Mouse (Mus musculus) heart, embryonic 14.5 days (tissue): ENCODE results near the gene Zfp961. TPM values are rescaled to one million over a fixed set of nuclear protein-coding genes. Genes with fewer than 3 reads are reported as not detected.
A peak's percentile ranks its signal among the peaks of the same experiment; 100 is the strongest.
"Not testable (repeated sequence)": the region's sequence is repeated elsewhere in the genome, so short reads cannot be mapped to it uniquely, and the experiment has no call there.

Experiments
- ATAC-seq: fragments of 200-750 bp; cut with Nextera tagmentation; 2 replicates; pipeline ENCODE4 v1.8.0; 2017; ENCODE audit warnings: low read depth, moderate TSS enrichment; ENCODE audit not compliant: insufficient number of reproducible peaks, insufficient read depth, low FRiP score
- H3K27ac ChIP-seq, 2 experiments: fragments of 200-500 bp in 1 of 2; fragments of 300-500 bp in 1 of 2; sonication (generic) in 1 of 2; replicated peaks in 1 of 2; 2 replicates each; pipeline ENCODE4 v1.5.1; 2012 to 2014; ENCODE audit warnings: low read depth in 2 of 2, low read length in 2 of 2, control low read depth in 1 of 2, mild to moderate bottlenecking in 1 of 2, mixed read lengths in 1 of 2; ENCODE audit not compliant: control insufficient read depth in 1 of 2, insufficient read depth in 1 of 2
- H3K27me3 ChIP-seq: fragments of 300-500 bp; sonication (generic); 2 replicates; pipeline ENCODE4 v1.6.1; 2014; ENCODE audit warnings: mild to moderate bottlenecking, low read length, control low read depth; ENCODE audit not compliant: control insufficient read depth, insufficient read depth
- H3K36me3 ChIP-seq: fragments of 300-500 bp; sonication (generic); 2 replicates; pipeline ENCODE4 v1.6.1; 2014; ENCODE audit warnings: mild to moderate bottlenecking, control low read depth, low read length, mixed read lengths; ENCODE audit not compliant: control insufficient read depth, insufficient read depth
- H3K4me1 ChIP-seq, 2 experiments: fragments of 200-500 bp in 1 of 2; fragments of 300-500 bp in 1 of 2; sonication (generic) in 1 of 2; 2 replicates each; pipeline ENCODE4 v1.6.1; 2012 to 2014; ENCODE audit warnings: low read length in 2 of 2, control low read depth in 1 of 2, mixed read lengths in 1 of 2; ENCODE audit not compliant: control insufficient read depth in 2 of 2, insufficient read depth in 2 of 2
- H3K4me2 ChIP-seq: fragments of 300-500 bp; sonication (generic); 2 replicates; pipeline ENCODE4 v1.6.1; 2014; ENCODE audit warnings: mild to moderate bottlenecking, low read length
- H3K4me3 ChIP-seq, 2 experiments: fragments of 200-500 bp in 1 of 2; fragments of 300-500 bp in 1 of 2; sonication (generic) in 1 of 2; 2 replicates each; pipeline ENCODE4 v1.5.1; 2012 to 2014; ENCODE audit warnings: low read length in 2 of 2, mild to moderate bottlenecking in 2 of 2, control low read depth in 1 of 2, low read depth in 1 of 2, moderate library complexity in 1 of 2; ENCODE audit not compliant: control insufficient read depth in 1 of 2, insufficient read depth in 1 of 2
- H3K9ac ChIP-seq: fragments of 300-500 bp; sonication (generic); 2 replicates; pipeline ENCODE4 v1.6.1; 2014; ENCODE audit warnings: mild to moderate bottlenecking, low read length
- H3K9me3 ChIP-seq: fragments of 300-500 bp; sonication (generic); 2 replicates; pipeline ENCODE4 v1.6.1; 2016; ENCODE audit warnings: low read length, control low read depth; ENCODE audit not compliant: control insufficient read depth
- WGBS: fragments of 180-500 bp; shearing (Covaris S2); extraction: QIAGEN DNeasy Blood & Tissue Kit; methylation state at CpG from one replicate; pipeline ENCODE4 v1.1.7; 2014; 5-methylcytosine and 5-hydroxymethylcytosine counted together
- polyA plus RNA-seq: library from polyadenylated mRNA; unstranded; fragments of >200 nt; fragmentation: Nextera tagmentation; extraction: Ambion mirVana; gene quantifications from 2 replicates; pipeline ENCODE4 v1.2.1, GENCODE M21; 2014

Gene Zfp961
- 13.6 and 15.0 TPM in 2 replicates for polyA plus RNA-seq

DNA sequence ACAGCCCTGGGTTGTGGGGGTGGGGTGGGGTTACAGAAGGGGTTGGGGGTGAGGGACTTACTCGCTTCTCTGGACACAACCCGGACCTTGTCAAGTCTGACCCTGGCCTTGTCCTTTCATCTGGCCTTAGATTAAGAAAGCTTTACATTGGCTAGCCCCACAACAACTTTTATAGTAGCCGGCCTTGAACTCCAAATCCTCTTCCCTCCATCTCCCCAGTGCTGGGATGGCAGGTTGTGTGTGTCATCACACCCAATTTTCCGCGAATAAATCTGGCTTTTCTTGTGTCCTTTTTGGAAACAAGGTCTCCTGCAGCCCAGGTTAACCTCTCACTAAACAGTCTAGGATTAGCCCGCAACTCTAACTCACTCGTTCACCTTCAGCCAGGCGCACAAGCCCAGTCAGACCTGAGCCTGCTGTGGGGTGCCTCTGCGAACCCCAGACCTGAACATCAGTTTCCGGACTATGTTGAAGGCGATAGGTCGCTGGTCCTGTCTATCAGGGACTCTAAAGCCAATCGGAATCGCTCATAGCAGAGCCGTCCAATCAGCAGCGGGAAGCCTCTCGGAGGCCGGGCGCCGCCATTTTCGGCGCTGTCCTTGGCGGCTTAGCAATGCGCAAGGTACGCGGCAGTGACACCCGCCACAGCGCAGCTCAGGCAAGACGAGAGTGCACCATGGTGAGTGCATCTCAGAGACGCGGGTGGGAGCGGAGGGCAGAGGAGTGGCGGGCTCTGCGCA, at the start of gene Zfp961:
Gene Zfp961, plus strand, starts transcription at position 557 of the 740 bp plus-strand sequence.
- 4% methylated on average over 34 of the region's 34 CpGs for WGBS
- peaks cover 3 to 18% of the 10 kb centered on the region in 2 experiments; a peak in 3 of 4 replicates for H3K4me1 ChIP-seq

DNA sequence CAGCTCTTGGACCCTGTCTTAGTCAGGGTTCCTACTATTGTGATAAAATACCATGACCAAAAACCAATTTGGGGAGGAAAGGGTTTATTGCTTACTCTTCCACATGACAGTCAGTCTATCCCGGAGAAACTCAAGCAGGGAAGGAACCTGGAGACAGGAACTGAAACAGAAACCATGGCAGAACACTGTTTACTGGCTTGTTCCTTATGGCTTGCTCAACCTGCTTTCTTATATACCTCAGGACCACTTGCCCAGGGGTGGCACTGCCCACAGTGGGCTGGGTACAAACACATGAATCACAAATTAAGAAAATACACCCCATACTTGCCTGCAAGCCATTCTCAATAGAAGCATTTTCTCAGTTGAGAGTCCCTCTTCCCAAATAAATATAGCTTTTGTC, 47.8 kb upstream of the Zfp961 start:
- H3K36me3 ChIP-seq, ATAC-seq, H3K4me1 ChIP-seq, H3K4me2 ChIP-seq, H3K4me3 ChIP-seq, H3K27me3 ChIP-seq, H3K9ac ChIP-seq, H3K27ac ChIP-seq, H3K9me3 ChIP-seq: not testable (repeated sequence)
- 64% methylated on average over 1 of the region's 1 CpGs for WGBS

More for the DNA sequence above, at the start of gene Zfp961:
- Histone ChIP-seq H3K4me3 (peak within 1 kb of the TSS; percentile 78 to 88), H3K9me3 (0 out of 2 replicates have a peak, but pooled peaks cover 3% of the 10 kb centered on the region), H3K36me3 (peaks cover 11% of the 10 kb centered on the region), H3K9ac (peak within 1 kb of the TSS; percentile 88), H3K27me3 (no peaks in the 10 kb centered on the region), H3K4me2 (peak within 1 kb of the TSS; percentile 80), H3K27ac (peak within 1 kb of the TSS; percentile 86 to 92)
- peak; percentile 100 for ATAC-seq

DNA sequence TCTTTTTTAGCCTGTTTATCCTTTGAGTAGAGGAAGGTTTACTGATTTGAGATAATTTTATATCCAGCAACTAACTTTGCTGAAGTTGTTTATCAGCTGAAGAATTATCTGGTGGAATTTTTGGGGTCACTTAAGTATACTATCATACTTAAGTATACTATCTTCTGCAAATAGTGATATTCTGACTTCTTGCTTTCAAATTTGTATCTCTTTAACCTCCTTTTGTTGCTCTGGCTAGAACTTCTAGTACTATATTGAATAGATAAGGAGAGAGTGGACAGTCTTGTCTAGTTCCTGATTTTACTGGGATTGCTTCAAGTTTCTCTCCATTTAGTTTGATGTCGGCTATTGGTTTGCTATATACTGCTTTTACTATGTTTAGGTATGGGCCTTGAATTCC, 44.0 kb upstream of the Zfp961 start:
- H3K4me3 ChIP-seq, result no peak overlapping the region
- no peak for ATAC-seq

DNA sequence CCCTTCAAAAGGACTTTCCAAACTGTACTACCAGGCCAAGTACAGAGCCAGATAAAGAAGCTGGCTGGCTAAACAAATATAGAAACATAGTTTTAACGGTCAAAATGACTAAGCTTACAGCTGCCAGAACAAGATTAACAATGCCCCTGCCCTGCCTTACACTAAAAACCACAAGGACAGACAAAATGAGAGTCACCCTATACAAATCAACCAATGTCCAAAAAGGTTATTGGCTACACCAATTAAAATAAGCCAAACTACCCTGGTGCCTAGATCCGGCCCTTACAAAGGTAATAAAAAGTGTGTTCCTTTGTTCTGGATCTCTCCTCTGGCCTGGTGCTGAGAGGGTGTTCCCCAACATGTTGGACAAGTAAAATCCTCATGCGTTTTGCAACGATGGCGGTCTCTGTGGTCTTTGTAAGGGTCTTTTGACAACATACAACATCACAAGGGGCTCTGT, 43.0 kb upstream of the Zfp961 start:
- Histone ChIP-seq H3K4me3 (peak overlapping the region; percentile 77 to 95), H3K27ac (peak overlapping the region in 1 of 2 experiments; percentile 94; a peak in 3 of 4 replicates), H3K36me3 (no peaks in the 10 kb centered on the region), H3K27me3 (no peaks in the 10 kb centered on the region), H3K9me3 (0 out of 2 replicates have a peak, but pooled peaks cover 4% of the 10 kb centered on the region), H3K4me1 (peaks cover 0 to 4% of the 10 kb centered on the region in 2 experiments; a peak in 1 of 4 replicates), H3K4me2 (peak overlapping the region; percentile 73), H3K9ac (no peak overlapping the region)
- 93% methylated on average over 5 of the region's 5 CpGs for WGBS
- no peak for ATAC-seq

More for the DNA sequence above, 44.0 kb upstream of the Zfp961 start:
- H3K9me3 ChIP-seq, result 0 out of 2 replicates have a peak, but pooled peaks cover 4% of the 10 kb centered on the region
- peaks cover 0 to 4% of the 10 kb centered on the region in 2 experiments; a peak in 1 of 4 replicates for H3K4me1 ChIP-seq
- no peaks in the 10 kb centered on the region for H3K27me3 ChIP-seq
- H3K4me2 ChIP-seq, result no peak overlapping the region
- no peak overlapping the region for H3K27ac ChIP-seq
- no peaks in the 10 kb centered on the region for H3K36me3 ChIP-seq
- H3K9ac ChIP-seq, result no peak overlapping the region
- whole genome bisulfite sequencing, result 93% methylated on average over 1 of the region's 1 CpGs

DNA sequence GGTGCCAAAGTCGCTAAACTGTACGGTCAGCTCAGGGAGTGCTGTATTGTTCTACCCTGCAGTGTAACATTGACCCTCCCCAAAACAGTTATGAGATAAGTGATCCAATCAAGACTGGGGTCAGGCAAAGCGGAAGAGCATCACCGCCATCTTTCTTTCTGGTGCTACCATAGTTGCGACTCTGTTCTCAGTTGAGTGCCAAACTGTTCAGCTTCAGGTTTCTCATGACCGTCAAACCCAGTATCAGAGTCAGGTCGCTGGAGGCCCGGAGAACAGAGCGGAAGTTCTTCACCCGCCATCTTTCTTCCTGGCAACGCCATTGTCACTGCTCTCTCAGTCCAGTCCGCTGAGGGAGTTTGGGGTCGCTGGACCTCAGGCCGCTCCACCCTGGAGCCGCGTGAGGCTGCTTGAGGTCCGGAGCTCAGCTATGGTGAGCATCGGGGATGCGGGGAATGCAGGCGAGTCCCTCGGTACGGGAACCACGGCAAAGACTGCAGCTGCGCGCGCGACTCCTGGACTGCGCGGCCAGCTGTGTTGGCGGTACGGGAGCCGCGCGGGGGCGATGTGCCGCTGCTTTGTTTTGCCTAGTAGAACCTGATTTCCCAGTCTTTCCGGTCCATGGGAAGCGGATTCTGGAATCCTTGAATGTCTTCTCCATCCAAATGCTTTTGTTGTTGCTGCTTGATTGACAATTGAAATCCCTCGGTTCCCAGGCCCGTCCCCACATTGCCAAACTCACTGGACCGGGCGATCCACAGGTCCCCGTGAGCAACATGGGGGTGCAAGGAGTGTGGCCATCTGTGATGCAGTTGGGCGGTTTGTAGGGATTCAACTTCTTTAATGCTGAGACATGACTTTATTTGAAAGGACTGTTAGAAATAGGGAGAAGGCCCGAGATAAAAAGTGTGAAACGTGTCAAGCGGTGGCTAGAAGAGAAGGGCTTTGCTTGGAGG, 42.3 kb upstream of the Zfp961 start, which contains the start of the genes Zfp882 and Zfp617:
Gene Zfp882, plus strand, starts transcription at position 300 of the 953 bp plus-strand sequence.
Gene Zfp617, plus strand, starts transcription at position 327 of the 953 bp plus-strand sequence.
- Histone ChIP-seq H3K36me3 (0 out of 2 replicates have a peak, but pooled peaks cover 3% of the 10 kb centered on the region), H3K27me3 (no peaks in the 10 kb centered on the region), H3K9ac (peak within 1 kb of the TSS; percentile 90), H3K9me3 (0 out of 2 replicates have a peak, but pooled peaks cover 4% of the 10 kb centered on the region), H3K4me1 (peaks cover 0 to 4% of the 10 kb centered on the region in 2 experiments; a peak in 1 of 4 replicates), H3K4me3 (peak within 1 kb of the TSS; percentile 77 to 95), H3K27ac (peak within 1 kb of the TSS; percentile 94 to 98), H3K4me2 (peak within 1 kb of the TSS; percentile 73)
- 6% methylated on average over 47 of the region's 47 CpGs for WGBS
- peak; percentile 84 for ATAC-seq

DNA sequence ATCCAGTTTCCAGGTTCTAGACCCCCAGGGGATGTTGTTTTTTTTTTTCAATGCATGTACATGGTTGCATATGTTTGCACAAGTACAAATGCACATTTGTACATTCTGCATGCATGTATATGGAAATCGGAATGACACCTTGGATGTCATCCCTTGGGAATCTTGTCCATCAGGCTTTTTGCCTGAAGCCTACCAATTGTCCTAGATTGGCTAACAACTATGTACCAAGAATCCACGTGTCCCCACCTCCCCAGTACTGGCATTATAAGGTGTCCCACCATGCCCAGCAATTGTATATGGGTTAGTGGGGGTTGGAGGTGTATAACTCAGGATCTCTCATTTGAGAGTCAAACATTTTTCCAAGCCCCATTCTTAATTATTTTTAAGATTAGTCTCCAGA, 38.6 kb upstream of the Zfp961 start:
- WGBS, result 83% methylated on average over 2 of the region's 2 CpGs
- ATAC-seq, result no peak

More for the DNA sequence above, 38.6 kb upstream of the Zfp961 start:
- Histone ChIP-seq H3K4me3 (no peak overlapping the region), H3K27ac (no peak overlapping the region), H3K4me2 (no peak overlapping the region), H3K9me3 (0 out of 2 replicates have a peak, but pooled peaks cover 4% of the 10 kb centered on the region), H3K4me1 (peaks cover 0 to 4% of the 10 kb centered on the region in 2 experiments; a peak in 1 of 4 replicates), H3K36me3 (peaks cover 22% of the 10 kb centered on the region), H3K9ac (no peak overlapping the region), H3K27me3 (no peaks in the 10 kb centered on the region)
